Mouse (Mus musculus) induced T-regulatory cell, adult 2 months (primary cell): Measurements from ENCODE around the gene Fam168a.

Experiments used
- DNase-seq: peaks from one replicate; pipeline ENCODE4 v3.0.0-alpha.2; 2012; ENCODE audit warnings: low read depth

The Fam168a gene

GRCm38 (mm10) chr7:100706143-100706841 lies at the start of gene Fam168a:
Gene Fam168a (plus strand): TSS chr7:100706635.
- DNase-seq = peak; percentile 95

GRCm38 (mm10) chr7:100656739-100657138 lies 49.7 kb upstream of the Fam168a start:
- DNase-seq = no peak

- no peak for DNase-seq
Measured at GRCm38 (mm10) chr7:100658093-100658578, 48.3 kb upstream of the Fam168a start.

- DNase-seq = no peak
Measured at GRCm38 (mm10) chr7:100661264-100661663, 45.2 kb upstream of the Fam168a start.

- no peak for DNase-seq
Measured at GRCm38 (mm10) chr7:100662231-100662630, 44.2 kb upstream of the Fam168a start, which contains the start of gene Plekhb1. Gene Plekhb1 (minus strand): TSS chr7:100662414.

- DNase-seq = peak; percentile 87
Measured at GRCm38 (mm10) chr7:100663190-100663589, 43.2 kb upstream of the Fam168a start.

- no peak for DNase-seq
Measured at GRCm38 (mm10) chr7:100663729-100664304, 42.6 kb upstream of the Fam168a start.

- DNase-seq = no peak
Measured at GRCm38 (mm10) chr7:100670646-100671045, 35.8 kb upstream of the Fam168a start.

- no peak for DNase-seq
Measured at GRCm38 (mm10) chr7:100673452-100673851, 33.0 kb upstream of the Fam168a start.

GRCm38 (mm10) chr7:100674941-100675340 lies 31.5 kb upstream of the Fam168a start:
- no peak for DNase-seq

- DNase-seq = no peak
Measured at GRCm38 (mm10) chr7:100678052-100678451, 28.4 kb upstream of the Fam168a start.

- DNase-seq = no peak
Measured at GRCm38 (mm10) chr7:100678948-100679880, 27.2 kb upstream of the Fam168a start.

GRCm38 (mm10) chr7:100681132-100681531 lies 25.3 kb upstream of the Fam168a start:
- DNase-seq = no peak

GRCm38 (mm10) chr7:100683241-100683640 lies 23.2 kb upstream of the Fam168a start:
- no peak for DNase-seq

- DNase-seq = no peak
Measured at GRCm38 (mm10) chr7:100684081-100684480, 22.4 kb upstream of the Fam168a start.

GRCm38 (mm10) chr7:100684538-100684937 lies 21.9 kb upstream of the Fam168a start:
- DNase-seq = peak; percentile 84

GRCm38 (mm10) chr7:100685061-100686030 lies 21.1 kb upstream of the Fam168a start:
- peak; percentile 77 for DNase-seq

GRCm38 (mm10) chr7:100688471-100688870 lies 18.0 kb upstream of the Fam168a start:
- no peak for DNase-seq

GRCm38 (mm10) chr7:100693199-100693598 lies 13.2 kb upstream of the Fam168a start:
- peak; percentile 51 for DNase-seq

- DNase-seq = peak; percentile 54
Measured at GRCm38 (mm10) chr7:100699771-100700770, 6.4 kb upstream of the Fam168a start.
